Mouse (Mus musculus) gastrocnemius, adult 2 months (tissue): ENCODE results near the gene Rpl26. TPM values are rescaled to one million over a fixed set of nuclear protein-coding genes. Genes with fewer than 3 reads are reported as not detected.

Experiments
- DNase-seq: peaks from one replicate; pipeline ENCODE4 v3.0.0; 2022
- H3K27ac ChIP-seq: fragments of 200-600 bp; 2 replicates; pipeline ENCODE4 v1.8.1; 2022; ENCODE audit warnings: mild to moderate bottlenecking
- H3K4me3 ChIP-seq: fragments of 200-600 bp; 2 replicates; pipeline ENCODE4 v1.8.1; 2022; ENCODE audit warnings: mild to moderate bottlenecking, moderate library complexity
- CTCF ChIP-seq: fragments of 200-600 bp; IDR thresholded peaks from 2 replicates; pipeline ENCODE4 v1.8.1; 2022; ENCODE audit warnings: antibody characterized with exemption, mild to moderate bottlenecking, moderate library complexity
- intact Hi-C: fragments of 180-260 bp; cut with DNase I; formaldehyde crosslinking; loops from one replicate; pipeline ENCODE4 v1.15.1; 2025
- total RNA-seq, 2 experiments: library from RNA; stranded (reverse); gene quantifications; 2 replicates each; pipeline ENCODE4 v1.2.3; 2021

Rpl26 gene
- total RNA-seq, 2 experiments from 2014 or later, result 606 to 729 TPM

- intact Hi-C loops, result no loop called here
- H3K4me3 ChIP-seq, result peak overlapping the region; percentile 79
- DNase-seq, result peak; percentile 90
- TF ChIP-seq CTCF, result no peak
- peak overlapping the region; percentile 90 for H3K27ac ChIP-seq
Measured at GRCm38 (mm10) chr11:68939451-68940304, 38.3 kb downstream of the Rpl26 start.

GRCm38 (mm10) chr11:68940516-68940915 is 39.1 kb downstream of the Rpl26 start:
- no peak for DNase-seq
- Histone ChIP-seq H3K27ac (peak overlapping the region; percentile 90), H3K4me3 (peak overlapping the region; percentile 79)
- no peak for TF ChIP-seq CTCF
- intact Hi-C loops, result no loop called here

GRCm38 (mm10) chr11:68942731-68943130 is 41.3 kb downstream of the Rpl26 start:
- Histone ChIP-seq H3K4me3 (no peak overlapping the region), H3K27ac (no peak overlapping the region)
- intact Hi-C loops, result no loop called here
- no peak for DNase-seq
- TF ChIP-seq CTCF, result no peak

- H3K4me3 ChIP-seq, result no peak overlapping the region
- no peak overlapping the region for H3K27ac ChIP-seq
- DNase-seq, result no peak
- intact Hi-C loops, result no loop called here
- TF ChIP-seq CTCF, result no peak
Measured at GRCm38 (mm10) chr11:68945245-68945644, 43.9 kb downstream of the Rpl26 start.

DNA sequence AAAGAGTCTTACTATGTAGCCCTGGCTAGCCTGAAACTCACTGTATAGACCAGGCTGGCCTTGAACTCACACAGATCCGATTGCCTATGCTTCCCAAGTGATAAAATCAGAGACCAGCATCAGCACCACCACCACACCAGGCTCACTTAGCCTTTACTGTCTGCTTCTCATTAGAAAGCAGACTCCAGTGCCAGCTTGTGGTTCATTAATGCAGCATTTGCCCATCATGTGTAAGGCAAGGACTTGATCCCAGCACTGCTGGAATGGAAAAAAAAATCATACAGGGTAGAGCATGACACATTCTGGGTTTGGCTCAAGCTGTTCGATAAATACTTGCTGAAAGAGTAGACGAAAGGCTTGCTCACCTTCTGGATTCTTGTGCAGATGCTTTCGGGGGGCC is 44.6 kb downstream of the Rpl26 start:
- intact Hi-C loops, result no loop called here
- DNase-seq, result no peak
- TF ChIP-seq CTCF, result no peak
- Histone ChIP-seq H3K4me3 (no peak overlapping the region), H3K27ac (no peak overlapping the region)

DNA sequence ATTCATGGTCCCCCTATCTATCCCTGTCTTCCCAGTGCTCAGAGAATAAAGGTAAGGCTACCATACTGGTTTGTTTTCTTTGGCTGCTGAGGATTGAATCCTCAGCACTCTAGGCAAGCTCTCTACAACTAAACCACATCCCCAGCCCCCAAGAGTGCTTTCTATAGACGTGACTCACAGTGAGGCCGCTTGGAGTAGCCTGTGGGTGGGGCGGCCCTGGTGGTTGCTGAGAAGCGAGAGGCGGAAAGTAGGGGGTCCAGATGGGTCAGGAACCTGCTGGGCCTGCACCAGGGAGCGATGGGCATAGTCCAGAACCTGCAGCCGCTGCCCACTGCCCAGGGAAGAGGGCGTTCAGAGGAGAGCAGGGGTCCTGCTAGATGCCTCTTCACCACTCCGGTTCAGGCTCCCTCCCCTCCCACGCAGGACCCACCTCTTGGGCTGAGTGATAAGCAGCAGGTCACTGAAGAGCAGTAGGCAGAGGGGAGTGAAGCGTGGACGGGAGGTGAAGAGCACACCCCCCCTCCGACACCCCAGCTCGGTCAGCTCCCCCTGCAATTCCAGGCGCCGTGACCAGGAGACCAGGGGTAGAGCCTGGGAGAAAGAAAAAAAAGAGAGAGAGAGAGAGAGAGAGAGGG is 45.5 kb downstream of the Rpl26 start:
- TF ChIP-seq CTCF, result no peak
- intact Hi-C loops, result no loop called here
- H3K27ac ChIP-seq, result no peak overlapping the region
- no peak overlapping the region for H3K4me3 ChIP-seq
- DNase-seq, result no peak

- no peak for TF ChIP-seq CTCF
- H3K27ac ChIP-seq, result no peak overlapping the region
- H3K4me3 ChIP-seq, result no peak overlapping the region
- DNase-seq, result no peak
- intact Hi-C loops, result no loop called here
Measured at GRCm38 (mm10) chr11:68947542-68947993, 46.2 kb downstream of the Rpl26 start.

DNA sequence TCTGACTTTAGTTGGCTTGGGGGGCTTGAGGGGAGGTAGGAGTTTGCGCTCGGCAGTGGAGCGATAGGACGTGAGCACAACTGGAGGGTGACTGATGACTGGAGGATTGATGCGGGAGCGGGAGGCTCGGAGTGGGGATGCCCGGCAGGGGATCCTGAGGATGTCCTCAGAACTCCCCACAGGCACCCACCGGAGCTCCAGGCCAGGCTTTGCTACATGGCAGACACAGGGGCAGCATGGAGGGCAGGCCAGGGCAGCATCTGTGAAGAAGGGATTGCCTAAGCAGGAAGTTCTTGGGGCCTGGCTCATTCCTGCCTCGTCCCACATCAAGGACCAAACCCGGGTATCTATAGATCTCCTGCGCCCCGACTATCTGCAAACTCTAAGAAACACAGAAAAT is 52.5 kb downstream of the Rpl26 start:
- intact Hi-C loops, result no loop called here
- H3K4me3 ChIP-seq, result peak overlapping the region; percentile 70
- TF ChIP-seq CTCF, result no peak
- peak overlapping the region; percentile 70 for H3K27ac ChIP-seq
- DNase-seq, result no peak

DNA sequence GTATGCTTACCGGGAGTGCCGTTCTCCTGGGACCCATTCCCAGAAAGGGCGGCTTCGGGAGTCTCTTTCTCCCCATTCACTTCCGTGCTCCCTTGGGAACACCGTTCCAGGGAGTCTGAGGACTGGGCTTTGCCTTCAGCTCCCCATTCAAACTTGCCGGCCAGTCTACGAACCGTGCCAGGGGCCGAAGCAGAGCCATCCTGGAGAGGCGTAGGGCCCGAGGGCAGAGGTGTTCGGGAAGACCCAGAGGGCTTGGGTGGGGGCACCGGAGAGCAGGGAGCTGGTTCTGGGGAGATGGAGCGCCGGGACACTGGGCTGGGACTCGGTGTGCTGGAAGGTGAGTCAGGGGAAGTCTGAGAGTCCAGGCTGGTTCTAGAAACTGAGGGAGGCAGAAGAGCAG is 53.0 kb downstream of the Rpl26 start:
- TF ChIP-seq CTCF, result no peak
- intact Hi-C loops, result no loop called here

GRCm38 (mm10) chr11:68955473-68955872 is 54.1 kb downstream of the Rpl26 start:
- intact Hi-C loops, result no loop called here
- DNase-seq, result no peak
- Histone ChIP-seq H3K27ac (peak overlapping the region; percentile 70; the same call in 1 of the 2 replicates), H3K4me3 (peak overlapping the region; percentile 70)
- TF ChIP-seq CTCF, result no peak

More for the DNA sequence above, 53.0 kb downstream of the Rpl26 start:
- no peak for DNase-seq
- Histone ChIP-seq H3K4me3 (peak overlapping the region; percentile 70), H3K27ac (peak overlapping the region; percentile 70)

DNA sequence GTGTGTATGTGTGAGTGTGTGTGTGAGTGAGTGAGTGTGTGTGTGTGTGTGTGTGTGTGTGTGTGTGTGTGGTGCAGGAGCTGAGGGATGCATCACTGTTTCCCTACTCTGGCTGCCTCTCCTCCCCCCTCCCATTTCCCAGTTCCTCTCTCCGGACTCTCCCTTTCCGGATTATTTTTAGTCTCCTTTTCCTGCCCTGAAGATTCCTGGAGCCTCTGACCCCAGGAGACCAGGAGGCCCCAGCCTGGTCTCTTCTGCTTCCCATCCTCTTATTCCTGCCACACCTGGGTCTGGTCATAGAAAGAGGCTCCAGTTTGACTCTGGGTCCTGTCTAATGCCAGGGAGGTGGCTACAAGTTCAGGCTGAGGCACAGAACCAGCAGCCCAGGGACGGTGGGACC is 54.7 kb downstream of the Rpl26 start:
- Histone ChIP-seq H3K4me3 (peak overlapping the region; percentile 72), H3K27ac (peak overlapping the region; percentile 89)
- intact Hi-C loops, result no loop called here
- DNase-seq, result no peak
- TF ChIP-seq CTCF, result no peak

Other genes with a start within 250 kb of the Rpl26 start
- gene Myh10, start 210.0 kb upstream of the Rpl26 start, total RNA-seq, result 10 to 100 TPM; 12.3 to 28.6 TPM
- gene Ndel1, start 29.7 kb upstream of the Rpl26 start, total RNA-seq, result 10 to 100 TPM; 82.3 to 82.4 TPM
- not detected for gene Rnf222, start 13.0 kb upstream of the Rpl26 start, total RNA-seq
- gene Odf4, start 25.5 kb downstream of the Rpl26 start, total RNA-seq, result not detected
- gene Arhgef15, start 55.9 kb downstream of the Rpl26 start, total RNA-seq, result 1 to 10 TPM; 5.9 to 9.7 TPM
- 1 to 10 TPM; 2.9 to 5.0 TPM for gene Slc25a35, start 66.5 kb downstream of the Rpl26 start, total RNA-seq
- gene Rangrf, start 73.6 kb downstream of the Rpl26 start, total RNA-seq, result 10 to 100 TPM; 55.4 to 71.1 TPM
- gene Pfas, start 106.9 kb downstream of the Rpl26 start, total RNA-seq, result 10 to 100 TPM in 1 of 2 experiments, 1 to 10 TPM in 1; 7.8 to 14.8 TPM
- gene Ctc1, start 114.3 kb downstream of the Rpl26 start, total RNA-seq, result 10 to 100 TPM in 1 of 2 experiments, 1 to 10 TPM in 1; 9.9 to 11.0 TPM
- gene Aurkb, start 144.1 kb downstream of the Rpl26 start, total RNA-seq, result not detected
- gene Borcs6, start 158.1 kb downstream of the Rpl26 start, total RNA-seq, result 10 to 100 TPM; 17.9 to 18.9 TPM
- gene Tmem107, start 169.2 kb downstream of the Rpl26 start, total RNA-seq, result 1 to 10 TPM; 3.9 to 5.7 TPM
- 10 to 100 TPM; 38.0 to 42.7 TPM for gene Vamp2, start 186.9 kb downstream of the Rpl26 start, total RNA-seq
- 10 to 100 TPM; 68.2 to 76.8 TPM for gene Per1, start 193.6 kb downstream of the Rpl26 start, total RNA-seq
- gene Hes7, start 218.8 kb downstream of the Rpl26 start, total RNA-seq, result not detected
- gene 9130213A22Rik, start 221.0 kb downstream of the Rpl26 start, total RNA-seq, result under 1 TPM in 1 of 2 experiments, not detected in 1; 0.20 TPM
- not detected for gene Aloxe3, start 224.3 kb downstream of the Rpl26 start, total RNA-seq